Mouse (Mus musculus) intestine, postnatal 0 days (tissue): ENCODE measurements around the gene Rab44. TPM values are rescaled to one million over a fixed set of nuclear protein-coding genes. Genes with fewer than 3 reads are reported as not detected.

Source experiments
- ATAC-seq: fragments of 200-750 bp; cut with Nextera tagmentation; 2 replicates; pipeline ENCODE4 v1.8.0; 2017; ENCODE audit warnings: mild to moderate bottlenecking, moderate TSS enrichment, moderate library complexity
- H3K27ac ChIP-seq: fragments of 300-500 bp; sonication (generic); 2 replicates; pipeline ENCODE4 v1.5.1; 2014; ENCODE audit warnings: mild to moderate bottlenecking, low read depth, low read length, moderate library complexity
- H3K27me3 ChIP-seq: fragments of 300-500 bp; sonication (generic); replicated peaks from 2 replicates; pipeline ENCODE4 v1.6.1; 2014; ENCODE audit warnings: low read length, mixed read lengths; ENCODE audit not compliant: control insufficient read depth, insufficient read depth
- H3K36me3 ChIP-seq: fragments of 300-500 bp; sonication (generic); 2 replicates; pipeline ENCODE4 v1.6.1; 2014; ENCODE audit warnings: mild to moderate bottlenecking, moderate library complexity; ENCODE audit not compliant: control insufficient read depth, insufficient read depth
- H3K4me1 ChIP-seq: fragments of 300-500 bp; sonication (generic); replicated peaks from 2 replicates; pipeline ENCODE4 v1.6.1; 2014; ENCODE audit warnings: antibody characterized with exemption, low read length, mixed read lengths; ENCODE audit not compliant: control insufficient read depth, insufficient read depth
- H3K4me2 ChIP-seq: fragments of 300-500 bp; sonication (generic); replicated peaks from 2 replicates; pipeline ENCODE4 v1.6.1; 2014; ENCODE audit warnings: low read depth, mild to moderate bottlenecking, moderate library complexity
- H3K4me3 ChIP-seq: fragments of 300-500 bp; sonication (generic); 2 replicates; pipeline ENCODE4 v1.5.1; 2014; ENCODE audit warnings: low read depth, low read length
- H3K9ac ChIP-seq: fragments of 300-500 bp; sonication (generic); 2 replicates; pipeline ENCODE4 v1.6.1; 2014; ENCODE audit warnings: mild to moderate bottlenecking, low read depth, low read length
- H3K9me3 ChIP-seq: fragments of 300-500 bp; sonication (generic); 2 replicates; pipeline ENCODE4 v1.6.1; 2016; ENCODE audit warnings: mixed run types; ENCODE audit not compliant: control insufficient read depth
- CTCF ChIP-seq: sonication (generic); IDR thresholded peaks from 2 replicates; pipeline ENCODE4 v1.5.1; 2016; ENCODE audit warnings: low read depth, mild to moderate bottlenecking, control low read depth, antibody characterized with exemption, moderate library complexity
- WGBS: fragments of 180-500 bp; shearing (Covaris S2); extraction: QIAGEN DNeasy Blood & Tissue Kit; methylation state at CpG from one replicate; pipeline ENCODE4 v1.1.7; 2014; 5-methylcytosine and 5-hydroxymethylcytosine counted together
- polyA plus RNA-seq: library from polyadenylated mRNA; unstranded; fragments of >200 nt; fragmentation: Nextera tagmentation; extraction: Ambion mirVana; gene quantifications from 2 replicates; pipeline ENCODE4 v1.2.1, GENCODE M21; 2015

Gene Rab44
- polyA plus RNA-seq, 1 experiment from 2014 or later, result 0.20 TPM

GRCm38 (mm10) chr17:29137906-29138305, 24.0 kb downstream of the Rab44 start:
- Histone ChIP-seq H3K27ac (no peak overlapping the region), H3K27me3 (0 out of 2 replicates have a peak, but pooled peaks cover 3% of the 10 kb centered on the region), H3K36me3 (no peaks in the 10 kb centered on the region), H3K9me3 (no peaks in the 10 kb centered on the region), H3K4me2 (no peak overlapping the region), H3K4me3 (no peak overlapping the region), H3K4me1 (no peaks in the 10 kb centered on the region), H3K9ac (no peak overlapping the region)
- no peak for TF ChIP-seq CTCF
- no peak for ATAC-seq
- WGBS, result 82% methylated on average over 7 of the region's 7 CpGs

GRCm38 (mm10) chr17:29141577-29141976, 27.6 kb downstream of the Rab44 start:
- TF ChIP-seq CTCF, result no peak
- 74% methylated on average over 3 of the region's 3 CpGs for WGBS
- no peak for ATAC-seq

GRCm38 (mm10) chr17:29143266-29143665, 29.3 kb downstream of the Rab44 start:
- H3K4me1 ChIP-seq, result no peaks in the 10 kb centered on the region
- H3K27ac ChIP-seq, result no peak overlapping the region
- H3K36me3 ChIP-seq, result no peaks in the 10 kb centered on the region
- no peak overlapping the region for H3K9ac ChIP-seq
- H3K27me3 ChIP-seq, result 0 out of 2 replicates have a peak, but pooled peaks cover 3% of the 10 kb centered on the region
- TF ChIP-seq CTCF, result no peak
- H3K4me3 ChIP-seq, result no peak overlapping the region
- 83% methylated on average over 8 of the region's 8 CpGs for WGBS
- H3K9me3 ChIP-seq, result no peaks in the 10 kb centered on the region
- H3K4me2 ChIP-seq, result no peak overlapping the region
- ATAC-seq, result no peak

More at GRCm38 (mm10) chr17:29141577-29141976, 27.6 kb downstream of the Rab44 start:
- H3K9ac ChIP-seq, result no peak overlapping the region
- no peak overlapping the region for H3K27ac ChIP-seq
- no peak overlapping the region for H3K4me3 ChIP-seq
- no peaks in the 10 kb centered on the region for H3K36me3 ChIP-seq
- H3K27me3 ChIP-seq, result 0 out of 2 replicates have a peak, but pooled peaks cover 3% of the 10 kb centered on the region
- H3K4me1 ChIP-seq, result no peaks in the 10 kb centered on the region
- no peaks in the 10 kb centered on the region for H3K9me3 ChIP-seq
- no peak overlapping the region for H3K4me2 ChIP-seq

GRCm38 (mm10) chr17:29145101-29145500, 31.2 kb downstream of the Rab44 start:
- no peak overlapping the region for H3K27ac ChIP-seq
- no peak overlapping the region for H3K4me3 ChIP-seq
- no peaks in the 10 kb centered on the region for H3K27me3 ChIP-seq
- H3K36me3 ChIP-seq, result no peaks in the 10 kb centered on the region
- H3K4me2 ChIP-seq, result no peak overlapping the region
- no peaks in the 10 kb centered on the region for H3K4me1 ChIP-seq
- 91% methylated on average over 12 of the region's 12 CpGs for WGBS
- no peaks in the 10 kb centered on the region for H3K9me3 ChIP-seq
- ATAC-seq, result no peak
- no peak overlapping the region for H3K9ac ChIP-seq
- no peak for TF ChIP-seq CTCF

GRCm38 (mm10) chr17:29147273-29147672, 33.3 kb downstream of the Rab44 start:
- no peak for ATAC-seq
- H3K27me3 ChIP-seq, result no peaks in the 10 kb centered on the region
- H3K36me3 ChIP-seq, result no peaks in the 10 kb centered on the region
- no peak overlapping the region for H3K27ac ChIP-seq
- H3K9ac ChIP-seq, result no peak overlapping the region
- 78% methylated on average over 14 of the region's 14 CpGs for WGBS
- H3K4me1 ChIP-seq, result no peaks in the 10 kb centered on the region
- TF ChIP-seq CTCF, result no peak
- no peak overlapping the region for H3K4me3 ChIP-seq
- H3K4me2 ChIP-seq, result no peak overlapping the region
- no peaks in the 10 kb centered on the region for H3K9me3 ChIP-seq

- Histone ChIP-seq H3K27me3 (no peaks in the 10 kb centered on the region), H3K36me3 (no peaks in the 10 kb centered on the region), H3K4me3 (no peak overlapping the region), H3K9me3 (no peaks in the 10 kb centered on the region), H3K4me2 (no peak overlapping the region), H3K4me1 (no peaks in the 10 kb centered on the region), H3K27ac (no peak overlapping the region), H3K9ac (no peak overlapping the region)
- no peak for TF ChIP-seq CTCF
- 75% methylated on average over 6 of the region's 6 CpGs for WGBS
- ATAC-seq, result no peak
Measured at GRCm38 (mm10) chr17:29147773-29148172, 33.8 kb downstream of the Rab44 start.

GRCm38 (mm10) chr17:29149766-29150165, 35.8 kb downstream of the Rab44 start:
- no peaks in the 10 kb centered on the region for H3K36me3 ChIP-seq
- TF ChIP-seq CTCF, result no peak

More at GRCm38 (mm10) chr17:29149766-29150165, 35.8 kb downstream of the Rab44 start:
- H3K27ac ChIP-seq, result no peak overlapping the region
- no peak overlapping the region for H3K4me2 ChIP-seq
- H3K9ac ChIP-seq, result no peak overlapping the region
- H3K4me3 ChIP-seq, result no peak overlapping the region
- H3K27me3 ChIP-seq, result no peaks in the 10 kb centered on the region
- no peak for ATAC-seq
- H3K9me3 ChIP-seq, result no peaks in the 10 kb centered on the region
- 82% methylated on average over 7 of the region's 7 CpGs for WGBS
- no peaks in the 10 kb centered on the region for H3K4me1 ChIP-seq
